Mouse (Mus musculus) lung, postnatal 0 days (tissue): ENCODE results near the gene Stk11ip. TPM values are rescaled to one million over a fixed set of nuclear protein-coding genes. Genes with fewer than 3 reads are reported as not detected.

ENCODE experiments used
- ATAC-seq: fragments of 200-750 bp; cut with Nextera tagmentation; 2 replicates; pipeline ENCODE4 v1.8.0; 2017; ENCODE audit warnings: moderate library complexity
- DNase-seq: peaks from one replicate; pipeline ENCODE4 v3.0.0-alpha.2; 2016; ENCODE audit warnings: low spot score
- H3K27ac ChIP-seq: fragments of 300-500 bp; sonication (generic); 2 replicates; pipeline ENCODE4 v1.5.1; 2014; ENCODE audit warnings: antibody characterized with exemption, mild to moderate bottlenecking, low read length, mixed read lengths
- H3K27me3 ChIP-seq: fragments of 300-500 bp; sonication (generic); replicated peaks from 2 replicates; pipeline ENCODE4 v1.6.1; 2014; ENCODE audit warnings: low read length, mixed read lengths; ENCODE audit not compliant: insufficient read depth
- H3K36me3 ChIP-seq: fragments of 300-500 bp; sonication (generic); 2 replicates; pipeline ENCODE4 v1.6.1; 2014; ENCODE audit warnings: low read length, mixed read lengths; ENCODE audit not compliant: insufficient read depth
- H3K4me1 ChIP-seq: fragments of 300-500 bp; sonication (generic); 2 replicates; pipeline ENCODE4 v1.6.1; 2014; ENCODE audit warnings: antibody characterized with exemption, low read depth, low read length, mixed read lengths; ENCODE audit not compliant: insufficient read depth
- H3K4me2 ChIP-seq: fragments of 300-500 bp; sonication (generic); replicated peaks from 2 replicates; pipeline ENCODE4 v1.6.1; 2014; ENCODE audit warnings: low read depth, mild to moderate bottlenecking, low read length, moderate library complexity, mixed read lengths
- H3K4me3 ChIP-seq: fragments of 300-500 bp; sonication (generic); 2 replicates; pipeline ENCODE4 v1.5.1; 2014; ENCODE audit warnings: low read depth, low read length
- H3K9ac ChIP-seq: fragments of 300-500 bp; sonication (generic); replicated peaks from 2 replicates; pipeline ENCODE4 v1.6.1; 2014; ENCODE audit warnings: low read depth, mild to moderate bottlenecking
- H3K9me3 ChIP-seq: fragments of 300-500 bp; sonication (generic); 2 replicates; pipeline ENCODE4 v1.6.1; 2016; ENCODE audit warnings: low read length, mixed read lengths
- CTCF ChIP-seq: IDR thresholded peaks from 2 replicates; pipeline ENCODE4 v1.5.1; 2016; ENCODE audit warnings: antibody characterized with exemption, mild to moderate bottlenecking
- EP300 ChIP-seq: IDR thresholded peaks from 2 replicates; pipeline ENCODE4 v1.6.1; 2016; ENCODE audit warnings: antibody characterized with exemption, mild to moderate bottlenecking, control low read depth
- WGBS: fragments of 180-500 bp; shearing (Covaris S2); extraction: QIAGEN DNeasy Blood & Tissue Kit; methylation state at CpG from one replicate; pipeline ENCODE4 v1.1.7; 2014; 5-methylcytosine and 5-hydroxymethylcytosine counted together
- polyA plus RNA-seq: library from polyadenylated mRNA; unstranded; fragments of >200 nt; fragmentation: Nextera tagmentation; extraction: Ambion mirVana; gene quantifications from 2 replicates; pipeline ENCODE4 v1.2.1, GENCODE M21; 2015

The Stk11ip gene
- polyA plus RNA-seq, 1 experiment from 2014 or later = 13.2 TPM

GRCm38 (mm10) chr1:75516703-75517380 lies 4.5 kb upstream of the Stk11ip start:
- Histone ChIP-seq H3K4me3 (no peak overlapping the region), H3K27ac (no peak overlapping the region), H3K36me3 (no peaks in the 10 kb centered on the region), H3K27me3 (no peaks in the 10 kb centered on the region), H3K4me1 (peaks cover 6% of the 10 kb centered on the region; the same call in 1 of the 2 replicates), H3K9me3 (no peaks in the 10 kb centered on the region), H3K4me2 (no peak overlapping the region), H3K9ac (no peak overlapping the region)
- ATAC-seq = no peak
- TF ChIP-seq CTCF (no peak), EP300 (peak; percentile 51)
- 55% methylated on average over 15 of the region's 15 CpGs for WGBS
- peak; percentile 46 for DNase-seq

DNA sequence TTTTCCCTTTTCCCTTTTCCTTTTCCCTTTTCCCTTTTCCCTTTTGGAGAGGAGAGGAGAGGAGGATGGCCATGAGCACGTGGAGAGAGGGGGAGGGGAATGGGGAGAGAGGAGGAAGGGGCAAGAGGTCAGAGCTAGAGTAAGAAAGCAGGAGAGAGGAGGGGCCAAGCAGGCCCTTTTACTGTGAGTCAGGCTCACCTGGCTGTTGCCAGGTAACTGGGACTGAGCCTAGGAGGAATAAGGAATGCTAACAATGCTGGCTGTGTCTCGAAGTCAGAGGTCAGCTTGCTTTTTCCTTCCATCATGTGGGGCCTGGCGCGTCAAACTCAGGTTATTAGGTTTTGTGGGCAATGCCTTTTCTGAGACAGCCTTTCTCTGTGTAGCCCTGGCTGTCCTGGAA lies 3.3 kb upstream of the Stk11ip start:
- TF ChIP-seq CTCF = no peak
- peak; percentile 45 for DNase-seq
- 48% methylated on average over 2 of the region's 4 CpGs for WGBS

DNA sequence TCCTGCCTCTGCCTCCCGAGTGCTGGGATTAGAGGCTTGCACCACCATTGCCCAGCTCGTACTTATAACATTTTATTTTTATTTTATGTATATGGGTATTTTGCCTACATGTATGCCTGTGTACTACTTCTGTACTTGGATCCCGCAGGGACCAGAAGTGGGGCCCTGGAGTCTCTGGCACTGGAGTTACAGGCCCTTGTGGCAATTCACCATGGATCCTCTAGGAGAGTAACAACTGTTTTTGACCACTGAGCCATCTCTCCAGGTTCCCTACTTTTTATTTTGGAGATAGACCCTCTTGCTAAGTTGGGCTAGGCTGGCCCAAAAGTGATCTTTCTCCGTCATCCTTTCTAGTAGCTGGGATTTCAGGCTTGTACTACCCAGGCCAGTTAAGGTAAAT lies 2.9 kb upstream of the Stk11ip start:
- H3K9ac ChIP-seq = no peak overlapping the region
- H3K4me1 ChIP-seq = peaks cover 6% of the 10 kb centered on the region; the same call in 1 of the 2 replicates
- no peaks in the 10 kb centered on the region for H3K27me3 ChIP-seq
- H3K36me3 ChIP-seq = no peaks in the 10 kb centered on the region
- WGBS = 93% methylated on average over 4 of the region's 4 CpGs
- H3K9me3 ChIP-seq = no peaks in the 10 kb centered on the region
- no peak for TF ChIP-seq CTCF
- no peak for TF ChIP-seq EP300
- no peak overlapping the region for H3K4me2 ChIP-seq
- ATAC-seq = no peak
- no peak overlapping the region for H3K27ac ChIP-seq
- DNase-seq = no peak
- no peak overlapping the region for H3K4me3 ChIP-seq

More for the DNA sequence above, 3.3 kb upstream of the Stk11ip start:
- Histone ChIP-seq H3K9me3 (no peaks in the 10 kb centered on the region), H3K4me1 (peaks cover 6% of the 10 kb centered on the region; the same call in 1 of the 2 replicates), H3K4me3 (no peak overlapping the region), H3K4me2 (no peak overlapping the region), H3K9ac (no peak overlapping the region), H3K36me3 (no peaks in the 10 kb centered on the region), H3K27ac (no peak overlapping the region), H3K27me3 (no peaks in the 10 kb centered on the region)
- no peak for ATAC-seq

- H3K4me2 ChIP-seq = no peak overlapping the region
Observed at GRCm38 (mm10) chr1:75519576-75519975, 1.8 kb upstream of the Stk11ip start.

GRCm38 (mm10) chr1:75524679-75525078 lies 3.4 kb downstream of the Stk11ip start:
- peaks cover 5% of the 10 kb centered on the region; the same call in 1 of the 2 replicates for H3K4me1 ChIP-seq
- H3K36me3 ChIP-seq = peaks cover 16% of the 10 kb centered on the region
- no peak overlapping the region for H3K27ac ChIP-seq
- TF ChIP-seq EP300 (no peak), CTCF (no peak)
- H3K9me3 ChIP-seq = no peaks in the 10 kb centered on the region
- no peak for ATAC-seq
- H3K9ac ChIP-seq = no peak overlapping the region
- no peak overlapping the region for H3K4me2 ChIP-seq
- H3K4me3 ChIP-seq = no peak overlapping the region
- H3K27me3 ChIP-seq = no peaks in the 10 kb centered on the region
- WGBS = 86% methylated on average over 7 of the region's 7 CpGs
- no peak for DNase-seq

More at GRCm38 (mm10) chr1:75519576-75519975, 1.8 kb upstream of the Stk11ip start:
- Histone ChIP-seq H3K4me1 (peaks cover 6% of the 10 kb centered on the region; the same call in 1 of the 2 replicates), H3K9ac (no peak overlapping the region), H3K4me3 (no peak overlapping the region), H3K27ac (peak overlapping the region; percentile 71), H3K36me3 (no peaks in the 10 kb centered on the region), H3K9me3 (no peaks in the 10 kb centered on the region), H3K27me3 (no peaks in the 10 kb centered on the region)
- DNase-seq (peak; percentile 72), ATAC-seq (no peak)
- TF ChIP-seq CTCF = no peak
- TF ChIP-seq EP300 = no peak
- WGBS = 34% methylated on average over 5 of the region's 5 CpGs

- TF ChIP-seq EP300 = no peak
- TF ChIP-seq CTCF = peak; percentile 63
- ATAC-seq = no peak
- Histone ChIP-seq H3K27ac (no peak overlapping the region), H3K9me3 (no peaks in the 10 kb centered on the region), H3K36me3 (peaks cover 29% of the 10 kb centered on the region), H3K4me1 (no peaks in the 10 kb centered on the region), H3K4me2 (no peak overlapping the region), H3K9ac (no peak overlapping the region), H3K4me3 (no peak overlapping the region), H3K27me3 (no peaks in the 10 kb centered on the region)
- DNase-seq = no peak
- WGBS = 59% methylated on average over 4 of the region's 4 CpGs
Observed at GRCm38 (mm10) chr1:75530546-75530945, 9.2 kb downstream of the Stk11ip start.
